Mouse (Mus musculus): ENCODE measurements around the gene Sprr2d.

The Sprr2d gene

GRCm38 (mm10) chr3:92338840-92339239, at the start of gene Sprr2d:
Gene Sprr2d, plus strand, starts transcription at chr3:92339140.
- DNase-seq (ENCODE audit: low read depth, low spot score): no peak

- DNase-seq (ENCODE audit: low read depth, low spot score): no peak
Measured at GRCm38 (mm10) chr3:92307406-92307805, 31.5 kb upstream of the Sprr2d start.

- DNase-seq (ENCODE audit: low read depth, low spot score): no peak
Measured at GRCm38 (mm10) chr3:92316320-92316719, 22.6 kb upstream of the Sprr2d start, which contains the start of gene Sprr2b. Gene Sprr2b, plus strand, starts transcription at chr3:92316620.

GRCm38 (mm10) chr3:92317384-92317783, 21.6 kb upstream of the Sprr2d start:
- no peak for DNase-seq (ENCODE audit: low read depth, low spot score)

- no peak for DNase-seq (ENCODE audit: low read depth, low spot score)
Measured at GRCm38 (mm10) chr3:92336278-92336677, 2.7 kb upstream of the Sprr2d start.

- no peak for DNase-seq (ENCODE audit: low read depth, low spot score)
Measured at GRCm38 (mm10) chr3:92351843-92352242, 12.9 kb downstream of the Sprr2d start, which contains the start of gene Sprr2e. Gene Sprr2e, plus strand, starts transcription at chr3:92352143.

- DNase-seq (ENCODE audit: low read depth, low spot score): no peak
Measured at GRCm38 (mm10) chr3:92361619-92362018, 22.7 kb downstream of the Sprr2d start.

- DNase-seq (ENCODE audit: low read depth, low spot score): no peak
Measured at GRCm38 (mm10) chr3:92364887-92365286, 25.9 kb downstream of the Sprr2d start, which contains the start of gene Sprr2f. Gene Sprr2f, plus strand, starts transcription at chr3:92365187.

GRCm38 (mm10) chr3:92373613-92374012, 34.7 kb downstream of the Sprr2d start:
- no peak for DNase-seq (ENCODE audit: low read depth, low spot score)

GRCm38 (mm10) chr3:92385385-92385784, 46.4 kb downstream of the Sprr2d start, which contains the start of gene Sprr2h:
Gene Sprr2h, plus strand, starts transcription at chr3:92385685.
- no peak for DNase-seq (ENCODE audit: low read depth, low spot score)

Data from retina, adult 2 months (tissue).